Mouse (Mus musculus): ENCODE measurements around the gene Gata3.

Gata3 gene

DNA sequence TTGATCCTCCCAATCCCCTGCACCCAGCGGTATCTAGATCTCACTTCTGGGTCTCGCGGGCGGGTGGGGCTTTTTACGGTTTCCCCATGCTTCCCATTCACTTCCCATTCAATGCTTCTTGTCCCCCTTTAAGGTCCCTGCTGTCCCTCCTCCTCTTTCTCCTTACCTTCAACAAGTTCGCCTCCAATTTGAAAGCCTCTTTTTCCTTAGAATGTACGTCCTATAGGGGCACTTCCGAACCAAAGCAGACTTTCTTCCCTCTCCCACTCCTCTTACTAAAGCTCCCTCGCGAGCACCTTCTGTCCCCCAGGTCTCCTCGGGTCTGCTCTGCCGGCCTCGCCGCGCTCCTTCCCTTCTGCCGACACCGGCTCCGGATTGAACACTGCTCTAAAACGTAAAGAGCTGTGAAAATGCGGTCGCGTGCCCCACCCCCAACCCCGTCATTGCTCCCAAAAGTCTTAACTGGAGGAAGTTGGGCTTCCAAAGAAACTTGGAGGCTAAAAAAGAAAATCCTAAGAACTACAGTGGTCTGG is at the start of gene Gata3:
Gene Gata3 (minus strand): TSS at position 384 of the 533 bp plus-strand sequence.
- DNase-seq (ENCODE audit: low spot score in 2 of 2), result no peak

GRCm38 (mm10) chr2:9939250-9939649 is 49.4 kb upstream of the Gata3 start:
- DNase-seq (ENCODE audit: low spot score in 2 of 2), result no peak

DNA sequence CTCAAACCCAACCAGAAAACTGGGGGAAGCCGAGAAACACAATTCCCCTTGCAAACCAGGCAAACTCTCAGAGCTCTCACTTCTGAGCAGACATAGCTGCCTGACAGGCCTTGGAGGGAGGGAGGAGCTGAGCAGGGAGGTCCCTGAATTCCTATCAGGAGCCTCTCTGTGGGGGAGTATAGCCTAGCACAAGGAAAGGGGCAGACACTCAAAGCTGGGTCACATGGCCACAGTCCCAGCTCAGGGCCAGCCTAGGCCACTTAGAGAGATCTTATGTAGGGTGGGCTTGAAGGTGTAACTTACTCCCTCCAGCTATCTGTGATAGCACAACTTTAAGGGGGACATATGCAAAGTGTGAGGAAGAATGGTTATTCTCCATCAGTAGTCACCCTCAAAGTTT is 46.1 kb upstream of the Gata3 start:
- DNase-seq (ENCODE audit: low spot score in 2 of 2), result no peak

DNA sequence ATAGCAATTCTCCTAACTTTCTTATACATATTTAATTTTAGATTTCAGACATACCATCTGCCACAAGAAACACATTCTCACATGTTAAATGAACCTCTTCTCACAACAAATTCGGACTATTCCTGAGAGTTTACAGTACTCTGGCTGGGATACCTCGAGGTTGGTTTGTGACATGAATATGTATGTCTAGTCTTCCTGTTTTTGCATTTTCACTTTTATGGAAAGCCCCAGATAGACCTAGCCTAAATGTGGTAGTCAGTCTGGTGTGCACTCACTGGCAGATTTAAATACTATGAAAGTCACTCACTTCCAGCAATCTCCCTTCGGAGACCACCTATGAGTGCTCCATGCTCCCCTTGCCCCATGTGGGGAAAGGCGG is 37.1 kb upstream of the Gata3 start:
- no peak for DNase-seq (ENCODE audit: low spot score in 2 of 2)

DNA sequence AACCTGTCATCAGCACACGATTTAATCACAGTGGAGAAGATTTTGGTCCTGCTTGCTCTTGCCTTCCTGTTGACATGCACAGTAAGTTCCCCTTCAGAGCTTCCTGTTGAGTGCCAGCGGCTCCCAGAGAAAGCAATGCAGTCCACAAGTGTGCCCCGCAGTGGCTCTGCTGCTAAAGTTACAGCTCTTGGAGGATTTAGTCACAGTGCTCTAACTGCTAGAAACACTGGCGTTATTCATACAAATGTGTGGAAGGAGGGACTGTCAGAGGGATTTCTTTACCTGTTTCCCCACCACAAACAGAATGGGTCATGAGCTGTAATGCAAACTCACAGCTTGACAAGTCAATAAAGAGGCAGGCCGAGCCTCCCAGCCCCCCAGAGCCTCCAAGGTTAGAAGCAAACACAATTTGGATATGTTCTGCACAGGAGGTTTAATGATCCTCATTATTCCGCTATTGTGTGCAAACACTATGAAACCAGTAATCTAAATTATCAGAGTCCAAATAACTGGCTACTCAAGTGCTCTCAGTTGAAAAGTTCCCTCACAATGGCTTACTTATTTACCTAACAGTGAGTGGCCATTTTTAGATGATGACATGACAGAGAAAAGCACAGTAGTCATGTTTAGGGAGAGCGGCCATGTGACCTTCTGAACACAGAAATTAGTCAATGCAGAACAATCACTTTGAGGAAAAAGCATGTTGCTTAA is 36.5 kb upstream of the Gata3 start:
- DNase-seq (ENCODE audit: low spot score in 2 of 2), result no peak

DNA sequence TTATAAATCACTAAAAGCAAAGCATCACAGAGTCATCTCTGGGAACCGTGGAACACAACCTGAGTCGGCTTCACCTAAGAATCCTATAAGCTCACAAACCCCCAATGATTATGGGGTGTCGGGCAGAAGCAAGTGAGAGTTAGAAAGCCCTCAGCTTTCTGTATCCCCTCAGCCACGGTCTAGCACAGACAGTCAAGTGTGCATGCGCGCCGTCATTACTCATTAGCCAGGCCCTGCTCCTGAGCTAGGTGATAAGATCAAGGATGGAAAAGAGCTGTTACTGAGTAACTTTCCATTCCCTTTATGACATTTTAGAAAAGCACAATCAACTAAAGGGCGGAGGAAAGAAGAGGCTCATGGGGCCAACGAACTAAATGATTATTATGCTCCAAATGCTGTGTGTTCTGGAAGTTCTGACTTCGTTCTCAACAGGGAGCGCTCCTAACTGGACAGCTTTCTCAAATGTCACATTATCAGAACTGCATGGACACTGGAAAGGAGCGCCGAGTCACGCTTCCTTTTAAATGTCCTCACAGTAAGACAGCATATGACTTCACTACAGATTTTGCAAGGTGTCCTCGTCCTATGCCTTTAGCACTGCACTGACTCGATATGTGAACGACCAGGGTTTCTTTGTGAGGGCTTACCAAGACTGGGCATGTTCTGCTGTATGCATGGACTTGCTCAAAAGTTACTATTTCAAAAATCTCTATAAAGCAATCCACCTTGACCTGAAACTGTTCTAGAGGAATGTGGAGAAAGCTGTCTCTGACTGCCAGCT is 29.0 kb upstream of the Gata3 start:
- peak in 1 of 2 experiments; percentile 55 for DNase-seq (ENCODE audit: low spot score in 2 of 2)

- DNase-seq (ENCODE audit: low spot score in 2 of 2), result no peak
These were observed 27.8 kb upstream of the Gata3 start for GRCm38 (mm10) chr2:9917602-9918001.

- no peak for DNase-seq (ENCODE audit: low spot score in 2 of 2)
These were observed 16.2 kb upstream of the Gata3 start for GRCm38 (mm10) chr2:9905995-9906394.

DNA sequence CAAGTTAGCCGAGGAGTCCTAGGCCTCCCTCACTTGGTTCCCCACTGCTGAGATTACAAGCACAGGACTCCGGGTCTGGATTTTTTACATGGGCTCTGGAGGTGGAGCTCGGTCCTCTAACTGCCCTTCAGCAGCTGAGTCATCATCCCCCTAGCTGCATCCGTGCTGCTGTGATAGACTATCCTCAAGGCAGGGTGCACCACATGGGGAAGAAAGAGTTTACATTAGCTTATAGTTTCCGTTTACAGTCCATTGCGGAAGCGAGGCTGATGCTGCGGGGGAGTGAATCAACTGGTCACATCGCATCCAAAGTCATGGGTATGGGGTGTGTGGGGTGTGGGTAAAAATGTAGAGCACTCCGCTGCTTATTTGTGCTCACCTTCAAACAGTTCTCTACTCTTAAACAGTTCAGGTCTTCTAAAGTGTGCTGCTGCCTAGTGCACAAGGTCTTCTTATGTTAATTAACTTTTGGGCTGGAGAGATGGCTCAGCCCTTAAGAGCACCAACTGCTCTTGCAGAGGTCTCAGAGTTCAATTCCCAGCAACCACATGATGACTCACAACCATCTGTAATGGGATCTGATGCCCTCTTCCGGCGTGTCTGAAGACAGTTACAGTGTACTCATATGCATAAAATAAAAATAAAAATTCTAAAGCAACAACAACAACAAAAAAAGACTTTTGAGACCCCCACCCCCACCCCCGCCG is 14.2 kb upstream of the Gata3 start:
- no peak for DNase-seq (ENCODE audit: low spot score in 2 of 2)

- DNase-seq (ENCODE audit: low spot score in 2 of 2), result no peak
These were observed 8.0 kb upstream of the Gata3 start for GRCm38 (mm10) chr2:9897846-9898245.

GRCm38 (mm10) chr2:9896097-9896770 is 6.4 kb upstream of the Gata3 start:
- DNase-seq (ENCODE audit: low spot score in 2 of 2), result no peak

GRCm38 (mm10) chr2:9894836-9895593 is 5.2 kb upstream of the Gata3 start:
- DNase-seq (ENCODE audit: low spot score in 2 of 2), result no peak

DNA sequence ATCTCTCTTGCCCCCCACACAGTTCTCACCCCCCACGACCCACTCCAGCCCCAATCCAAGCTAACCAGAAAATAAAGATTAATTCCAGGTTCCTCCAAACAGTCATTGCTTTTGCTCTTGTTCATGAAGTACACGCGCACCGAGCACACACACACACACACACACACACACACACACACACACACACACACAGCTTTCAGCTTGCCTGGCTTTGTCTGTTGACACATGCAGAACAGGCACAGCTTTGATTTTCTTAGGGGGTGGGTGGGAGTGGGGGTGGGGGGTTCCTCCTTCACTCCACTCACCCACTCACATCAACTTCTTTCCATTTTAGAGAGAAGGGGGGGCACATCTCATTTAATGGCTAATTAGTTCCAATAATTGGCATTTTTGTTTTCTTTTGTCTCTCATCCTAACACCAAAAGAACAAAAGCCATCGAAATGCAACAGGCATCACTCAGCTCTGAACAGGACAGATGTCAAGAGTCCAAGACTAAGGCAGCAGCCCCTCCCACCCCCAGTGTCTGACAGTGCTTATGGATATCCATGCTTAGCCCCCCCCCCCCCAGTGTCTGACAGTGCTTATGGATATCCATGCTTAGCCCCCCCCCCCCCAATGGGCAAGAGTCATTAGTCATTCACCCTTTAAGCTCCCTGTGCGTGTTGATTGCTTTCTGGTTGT is 3.6 kb upstream of the Gata3 start:
- no peak for DNase-seq (ENCODE audit: low spot score in 2 of 2)

GRCm38 (mm10) chr2:9892541-9892940 is 2.7 kb upstream of the Gata3 start:
- no peak for DNase-seq (ENCODE audit: low spot score in 2 of 2)

- DNase-seq (ENCODE audit: low spot score in 2 of 2), result no peak
These were observed 1.1 kb upstream of the Gata3 start for GRCm38 (mm10) chr2:9890906-9891305.

GRCm38 (mm10) chr2:9890251-9890650 is 417 bp upstream of the Gata3 start:
- no peak for DNase-seq (ENCODE audit: low spot score in 2 of 2)

DNA sequence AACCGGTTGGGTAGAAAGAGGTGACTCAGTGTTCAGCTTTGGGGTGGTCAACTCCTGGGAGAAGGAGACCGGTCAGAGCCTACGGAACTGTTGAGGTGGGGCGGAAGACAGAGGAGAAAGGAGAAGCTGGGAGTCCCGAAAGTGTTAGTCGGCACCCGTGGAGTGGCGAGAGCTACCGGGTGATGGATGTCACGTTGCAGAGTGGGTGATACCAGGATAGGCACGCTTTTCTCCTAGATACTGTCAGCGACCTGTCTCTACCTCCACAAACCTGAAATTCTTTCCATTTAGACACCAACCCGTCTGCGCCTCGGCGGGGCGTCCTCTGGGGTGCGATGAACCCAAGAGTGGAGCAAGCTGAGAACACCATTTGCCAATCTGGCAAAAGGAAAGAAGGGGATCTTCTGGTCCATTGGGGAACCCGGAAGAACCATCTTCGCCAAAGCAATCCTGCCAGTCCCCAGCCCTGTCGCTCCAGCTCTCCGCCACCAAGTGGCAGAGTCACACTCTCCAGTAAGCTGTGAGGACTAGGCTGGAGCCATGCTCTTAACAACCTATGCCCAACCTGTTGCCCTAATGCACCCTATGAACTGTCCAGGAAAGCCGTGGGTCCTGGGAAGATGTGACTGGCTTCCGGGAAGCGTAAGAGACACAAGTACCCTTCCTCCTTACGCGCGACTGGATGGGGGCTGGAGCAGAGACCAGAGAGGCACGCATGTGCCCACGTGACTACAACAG is 752 bp downstream of the Gata3 start, which contains the start of gene 9230102O04Rik:
Gene 9230102O04Rik (minus strand): TSS at position 628 of the 738 bp plus-strand sequence.
- no peak for DNase-seq (ENCODE audit: low spot score in 2 of 2)

GRCm38 (mm10) chr2:9887636-9888035 is 2.2 kb downstream of the Gata3 start:
- no peak for DNase-seq (ENCODE audit: low spot score in 2 of 2)

DNA sequence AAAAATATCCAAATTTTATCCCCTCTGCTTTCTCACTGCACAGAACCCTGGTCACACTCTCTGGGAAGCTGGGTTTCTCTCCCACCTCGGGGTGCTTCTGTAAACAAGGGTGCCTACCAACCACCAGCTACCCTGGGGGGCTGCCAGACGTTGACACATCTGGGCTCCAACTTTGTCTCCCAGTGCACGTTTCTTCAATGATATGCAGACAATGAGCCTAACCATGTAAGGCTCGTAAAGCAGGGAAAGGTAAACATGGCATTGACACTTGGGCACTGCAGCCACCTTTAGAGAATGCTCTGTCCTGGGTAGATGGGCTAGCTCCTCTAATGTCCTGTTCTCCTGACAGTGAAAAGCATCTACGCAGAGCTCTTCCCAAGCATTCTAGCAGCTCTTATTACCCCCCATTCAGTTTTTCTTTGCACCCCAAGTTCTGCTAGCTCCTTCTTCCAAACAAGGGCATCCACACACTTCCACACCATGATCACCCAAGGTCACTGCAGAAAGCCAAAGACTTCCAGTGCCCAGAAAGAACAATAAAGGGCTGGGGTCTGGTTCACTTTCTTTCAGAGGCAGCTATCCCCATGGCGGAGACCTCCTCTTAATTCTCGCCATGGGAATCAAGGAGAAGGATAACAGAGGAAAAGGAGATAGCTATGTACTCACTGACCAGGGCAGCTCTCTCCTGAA is 2.8 kb downstream of the Gata3 start:
- no peak for DNase-seq (ENCODE audit: low spot score in 2 of 2)

All from urinary bladder, adult 18-20 months (tissue).